Mouse (Mus musculus): ENCODE results near the gene Slc36a4. TPM values are rescaled to one million over a fixed set of nuclear protein-coding genes. Genes with fewer than 3 reads are reported as not detected.
A peak's percentile ranks its signal among the peaks of the same experiment; 100 is the strongest.

The Slc36a4 gene
- total RNA-seq (2021), result 10 to 100 TPM; 22.4 to 36.5 TPM
- long read RNA-seq, experiment 1, full-length matches to known transcripts, result 7 of 10 reads
- long read RNA-seq, experiment 1, partial matches to known transcripts, result 0 of 10 reads
- long read RNA-seq, experiment 1, other reads (novel, unspliced or antisense), result 3 of 10 reads
- long read RNA-seq, experiment 2, full-length matches to known transcripts, result 11 of 20 reads
- long read RNA-seq, experiment 2, partial matches to known transcripts, result 1 of 20 reads
- long read RNA-seq, experiment 2, other reads (novel, unspliced or antisense), result 8 of 20 reads

- DNase-seq (ENCODE audit: low spot score in 2 of 2), result peak; percentile 84
Observed at GRCm38 (mm10) chr9:15709599-15710381, at the start of gene Slc36a4. Gene Slc36a4 (plus strand): TSS chr9:15709738.

GRCm38 (mm10) chr9:15664606-15665005 is 44.9 kb upstream of the Slc36a4 start:
- DNase-seq (ENCODE audit: low spot score in 2 of 2), result no peak

GRCm38 (mm10) chr9:15669452-15669851 is 40.1 kb upstream of the Slc36a4 start:
- no peak for DNase-seq (ENCODE audit: low spot score in 2 of 2)

- no peak for DNase-seq (ENCODE audit: low spot score in 2 of 2)
Observed at GRCm38 (mm10) chr9:15670002-15670527, 39.5 kb upstream of the Slc36a4 start.

GRCm38 (mm10) chr9:15672251-15672650 is 37.3 kb upstream of the Slc36a4 start:
- no peak for DNase-seq (ENCODE audit: low spot score in 2 of 2)

GRCm38 (mm10) chr9:15681855-15682466 is 27.6 kb upstream of the Slc36a4 start:
- DNase-seq (ENCODE audit: low spot score in 2 of 2), result peak; percentile 50 to 65

- peak; percentile 64 to 77 for DNase-seq (ENCODE audit: low spot score in 2 of 2)
Observed at GRCm38 (mm10) chr9:15685215-15685614, 24.3 kb upstream of the Slc36a4 start.

GRCm38 (mm10) chr9:15687358-15687757 is 22.2 kb upstream of the Slc36a4 start:
- no peak for DNase-seq (ENCODE audit: low spot score in 2 of 2)

GRCm38 (mm10) chr9:15693847-15694246 is 15.7 kb upstream of the Slc36a4 start:
- no peak for DNase-seq (ENCODE audit: low spot score in 2 of 2)

GRCm38 (mm10) chr9:15694989-15695388 is 14.5 kb upstream of the Slc36a4 start:
- DNase-seq (ENCODE audit: low spot score in 2 of 2), result no peak

- no peak for DNase-seq (ENCODE audit: low spot score in 2 of 2)
Observed at GRCm38 (mm10) chr9:15705706-15706105, 3.8 kb upstream of the Slc36a4 start.

- peak in 1 of 2 experiments; percentile 31 for DNase-seq (ENCODE audit: low spot score in 2 of 2)
Observed at GRCm38 (mm10) chr9:15708979-15709598, 449 bp upstream of the Slc36a4 start.

- no peak for DNase-seq (ENCODE audit: low spot score in 2 of 2)
Observed at GRCm38 (mm10) chr9:15710821-15711565, 1.5 kb downstream of the Slc36a4 start.

- no peak for DNase-seq (ENCODE audit: low spot score in 2 of 2)
Observed at GRCm38 (mm10) chr9:15711676-15712075, 2.1 kb downstream of the Slc36a4 start.

- DNase-seq (ENCODE audit: low spot score in 2 of 2), result no peak
Observed at GRCm38 (mm10) chr9:15714792-15715191, 5.3 kb downstream of the Slc36a4 start.

GRCm38 (mm10) chr9:15715193-15715989 is 5.9 kb downstream of the Slc36a4 start:
- no peak for DNase-seq (ENCODE audit: low spot score in 2 of 2)

GRCm38 (mm10) chr9:15717363-15717762 is 7.8 kb downstream of the Slc36a4 start:
- DNase-seq (ENCODE audit: low spot score in 2 of 2), result no peak

- DNase-seq (ENCODE audit: low spot score in 2 of 2), result no peak
Observed at GRCm38 (mm10) chr9:15718295-15718694, 8.8 kb downstream of the Slc36a4 start.

- no peak for DNase-seq (ENCODE audit: low spot score in 2 of 2)
Observed at GRCm38 (mm10) chr9:15719594-15719993, 10.1 kb downstream of the Slc36a4 start.

- DNase-seq (ENCODE audit: low spot score in 2 of 2), result no peak
Observed at GRCm38 (mm10) chr9:15720556-15720955, 11.0 kb downstream of the Slc36a4 start.
